Mouse (Mus musculus) liver, embryonic 16.5 days (tissue): ENCODE data around the gene Lrrc4. TPM values are rescaled to one million over a fixed set of nuclear protein-coding genes. Genes with fewer than 3 reads are reported as not detected.

Experiments used
- ATAC-seq: fragments of 200-750 bp; cut with Nextera tagmentation; 2 replicates; pipeline ENCODE4 v1.8.0; 2017; ENCODE audit warnings: low read depth, mild to moderate bottlenecking, moderate number of reproducible peaks, moderate library complexity
- H3K27ac ChIP-seq: fragments of 300-500 bp; sonication (generic); 2 replicates; pipeline ENCODE4 v1.5.1; 2014; ENCODE audit warnings: mild to moderate bottlenecking, low read length
- H3K27me3 ChIP-seq: fragments of 300-500 bp; sonication (generic); 2 replicates; pipeline ENCODE4 v1.6.1; 2014; ENCODE audit warnings: low read depth, low read length, mixed read lengths; ENCODE audit not compliant: control insufficient read depth, insufficient read depth
- H3K36me3 ChIP-seq: fragments of 300-500 bp; sonication (generic); 2 replicates; pipeline ENCODE4 v1.6.1; 2014; ENCODE audit warnings: mild to moderate bottlenecking; ENCODE audit not compliant: control insufficient read depth, insufficient read depth
- H3K4me1 ChIP-seq: fragments of 300-500 bp; sonication (generic); 2 replicates; pipeline ENCODE4 v1.6.1; 2014; ENCODE audit warnings: low read depth, low read length, mixed read lengths; ENCODE audit not compliant: control insufficient read depth
- H3K4me2 ChIP-seq: fragments of 300-500 bp; sonication (generic); 2 replicates; pipeline ENCODE4 v1.6.1; 2014; ENCODE audit warnings: low read depth, low read length, mixed read lengths
- H3K4me3 ChIP-seq: fragments of 300-500 bp; sonication (generic); 2 replicates; pipeline ENCODE4 v1.5.1; 2014; ENCODE audit warnings: low read depth, mild to moderate bottlenecking, low read length
- H3K9ac ChIP-seq: fragments of 300-500 bp; sonication (generic); 2 replicates; pipeline ENCODE4 v1.6.1; 2014; ENCODE audit warnings: low read depth, low read length
- H3K9me3 ChIP-seq: fragments of 300-500 bp; sonication (generic); replicated peaks from 2 replicates; pipeline ENCODE4 v1.6.1; 2016; ENCODE audit warnings: low read length; ENCODE audit not compliant: control insufficient read depth
- WGBS: fragments of 180-500 bp; shearing (Covaris S2); extraction: QIAGEN DNeasy Blood & Tissue Kit; methylation state at CpG from one replicate; pipeline ENCODE4 v1.1.7; 2014; ENCODE audit not compliant: insufficient replicate concordance; 5-methylcytosine and 5-hydroxymethylcytosine counted together
- polyA plus RNA-seq: library from polyadenylated mRNA; unstranded; fragments of >200 nt; fragmentation: Nextera tagmentation; extraction: Ambion mirVana; gene quantifications from 2 replicates; pipeline ENCODE4 v1.2.1, GENCODE M21; 2015

Lrrc4 gene
- polyA plus RNA-seq, 1 experiment from 2014 or later: 0.11 TPM

GRCm38 (mm10) chr6:28672388-28672787, 159.2 kb downstream of the Lrrc4 start:
- H3K4me1 ChIP-seq: no peaks in the 10 kb centered on the region
- 83% methylated on average over 1 of the region's 1 CpGs for WGBS
- H3K9ac ChIP-seq: no peak overlapping the region

GRCm38 (mm10) chr6:28669251-28669650, 162.3 kb downstream of the Lrrc4 start:
- H3K9me3 ChIP-seq: no peaks in the 10 kb centered on the region
- H3K4me2 ChIP-seq: no peak overlapping the region
- 87% methylated on average over 5 of the region's 5 CpGs for WGBS
- no peaks in the 10 kb centered on the region for H3K27me3 ChIP-seq
- no peak overlapping the region for H3K4me3 ChIP-seq
- no peak for ATAC-seq
- H3K4me1 ChIP-seq: no peaks in the 10 kb centered on the region
- H3K9ac ChIP-seq: no peak overlapping the region
- H3K27ac ChIP-seq: no peak overlapping the region
- no peaks in the 10 kb centered on the region for H3K36me3 ChIP-seq

More at GRCm38 (mm10) chr6:28672388-28672787, 159.2 kb downstream of the Lrrc4 start:
- Histone ChIP-seq H3K9me3 (no peaks in the 10 kb centered on the region), H3K4me3 (no peak overlapping the region), H3K4me2 (no peak overlapping the region), H3K27ac (no peak overlapping the region), H3K36me3 (no peaks in the 10 kb centered on the region), H3K27me3 (no peaks in the 10 kb centered on the region)
- ATAC-seq: no peak

GRCm38 (mm10) chr6:28667586-28667985, 164.0 kb downstream of the Lrrc4 start:
- no peaks in the 10 kb centered on the region for H3K27me3 ChIP-seq
- no peak for ATAC-seq
- no peaks in the 10 kb centered on the region for H3K36me3 ChIP-seq
- H3K4me1 ChIP-seq: no peaks in the 10 kb centered on the region
- H3K27ac ChIP-seq: no peak overlapping the region
- H3K4me2 ChIP-seq: no peak overlapping the region
- H3K9me3 ChIP-seq: no peaks in the 10 kb centered on the region
- H3K4me3 ChIP-seq: no peak overlapping the region
- WGBS: 73% methylated on average over 1 of the region's 1 CpGs
- H3K9ac ChIP-seq: no peak overlapping the region

GRCm38 (mm10) chr6:28664716-28665115, 166.8 kb downstream of the Lrrc4 start:
- no peaks in the 10 kb centered on the region for H3K9me3 ChIP-seq
- H3K36me3 ChIP-seq: no peaks in the 10 kb centered on the region
- ATAC-seq: no peak
- no peak overlapping the region for H3K4me3 ChIP-seq
- 60% methylated on average over 3 of the region's 3 CpGs for WGBS
- H3K9ac ChIP-seq: no peak overlapping the region
- no peak overlapping the region for H3K27ac ChIP-seq
- H3K4me1 ChIP-seq: no peaks in the 10 kb centered on the region
- no peak overlapping the region for H3K4me2 ChIP-seq
- H3K27me3 ChIP-seq: no peaks in the 10 kb centered on the region

- no peak for ATAC-seq
- Histone ChIP-seq H3K27ac (no peak overlapping the region), H3K9me3 (no peaks in the 10 kb centered on the region), H3K36me3 (no peaks in the 10 kb centered on the region), H3K9ac (no peak overlapping the region), H3K4me3 (no peak overlapping the region), H3K4me2 (no peak overlapping the region), H3K4me1 (no peaks in the 10 kb centered on the region), H3K27me3 (no peaks in the 10 kb centered on the region)
- WGBS: 80% methylated on average over 5 of the region's 5 CpGs
These were observed 167.9 kb downstream of the Lrrc4 start for GRCm38 (mm10) chr6:28663670-28664069.

- WGBS: 75% methylated on average over 3 of the region's 3 CpGs
- Histone ChIP-seq H3K27ac (no peak overlapping the region), H3K4me2 (no peak overlapping the region), H3K9me3 (no peaks in the 10 kb centered on the region), H3K36me3 (no peaks in the 10 kb centered on the region), H3K9ac (no peak overlapping the region), H3K4me1 (no peaks in the 10 kb centered on the region), H3K27me3 (no peaks in the 10 kb centered on the region), H3K4me3 (no peak overlapping the region)
- ATAC-seq: no peak
These were observed 168.5 kb downstream of the Lrrc4 start for GRCm38 (mm10) chr6:28663004-28663403.

GRCm38 (mm10) chr6:28656511-28656910, 175.0 kb downstream of the Lrrc4 start:
- no peaks in the 10 kb centered on the region for H3K9me3 ChIP-seq
- H3K36me3 ChIP-seq: no peaks in the 10 kb centered on the region
- ATAC-seq: no peak
- no peaks in the 10 kb centered on the region for H3K4me1 ChIP-seq
- no peak overlapping the region for H3K4me2 ChIP-seq
- H3K9ac ChIP-seq: no peak overlapping the region
- H3K4me3 ChIP-seq: no peak overlapping the region
- no peaks in the 10 kb centered on the region for H3K27me3 ChIP-seq
- H3K27ac ChIP-seq: no peak overlapping the region
- 86% methylated on average over 5 of the region's 5 CpGs for WGBS

GRCm38 (mm10) chr6:28645231-28645630, 186.3 kb downstream of the Lrrc4 start:
- Histone ChIP-seq H3K27me3 (no peaks in the 10 kb centered on the region), H3K4me2 (no peak overlapping the region)

GRCm38 (mm10) chr6:28642909-28643308, 188.6 kb downstream of the Lrrc4 start:
- Histone ChIP-seq H3K36me3 (no peaks in the 10 kb centered on the region), H3K27me3 (no peaks in the 10 kb centered on the region), H3K9ac (no peak overlapping the region), H3K27ac (no peak overlapping the region), H3K4me3 (no peak overlapping the region), H3K4me2 (no peak overlapping the region), H3K4me1 (no peaks in the 10 kb centered on the region), H3K9me3 (no peaks in the 10 kb centered on the region)
- WGBS: 55% methylated on average over 2 of the region's 2 CpGs
- no peak for ATAC-seq

More at GRCm38 (mm10) chr6:28645231-28645630, 186.3 kb downstream of the Lrrc4 start:
- no peaks in the 10 kb centered on the region for H3K4me1 ChIP-seq
- H3K9me3 ChIP-seq: no peaks in the 10 kb centered on the region
- H3K27ac ChIP-seq: no peak overlapping the region
- no peak for ATAC-seq
- H3K9ac ChIP-seq: no peak overlapping the region
- H3K4me3 ChIP-seq: no peak overlapping the region
- H3K36me3 ChIP-seq: no peaks in the 10 kb centered on the region
